Mouse (Mus musculus) hindlimb bud, embryonic 11.5 days (tissue): ENCODE data around the gene Osm.
A peak's percentile ranks its signal among the peaks of the same experiment; 100 is the strongest.

ENCODE experiments used
- DNase-seq: peaks from one replicate; pipeline ENCODE4 v3.0.0-alpha.2; 2012; ENCODE audit warnings: low read depth, low spot score; ENCODE audit errors: extremely low spot score

The Osm gene

DNA sequence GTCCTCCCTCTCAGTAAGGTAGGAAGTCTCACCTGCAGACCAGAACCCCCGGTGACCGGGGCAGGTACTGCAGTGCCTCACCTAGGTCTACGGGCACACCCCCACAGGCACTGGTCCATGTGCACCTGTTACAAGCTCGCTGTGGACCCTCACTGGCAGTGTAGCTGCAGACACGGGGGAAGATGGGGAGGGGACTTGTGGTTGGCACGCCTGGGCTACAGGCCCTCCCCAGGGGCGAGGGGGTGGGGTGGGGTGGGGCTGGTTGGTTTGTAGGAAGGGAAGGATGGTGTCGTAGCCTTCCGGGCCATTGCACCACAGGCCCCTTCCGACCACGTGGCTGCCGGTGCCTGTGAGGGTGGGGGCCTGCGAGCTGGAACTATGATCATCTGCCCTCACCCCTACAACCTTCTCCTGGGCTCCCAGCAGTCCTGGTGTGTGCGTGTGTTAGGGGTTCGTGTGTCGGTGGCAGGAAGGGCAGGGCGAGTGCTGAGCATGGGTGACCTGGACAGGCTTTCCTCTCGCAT, 1.2 kb downstream of the Osm start:
- no peak for DNase-seq

DNA sequence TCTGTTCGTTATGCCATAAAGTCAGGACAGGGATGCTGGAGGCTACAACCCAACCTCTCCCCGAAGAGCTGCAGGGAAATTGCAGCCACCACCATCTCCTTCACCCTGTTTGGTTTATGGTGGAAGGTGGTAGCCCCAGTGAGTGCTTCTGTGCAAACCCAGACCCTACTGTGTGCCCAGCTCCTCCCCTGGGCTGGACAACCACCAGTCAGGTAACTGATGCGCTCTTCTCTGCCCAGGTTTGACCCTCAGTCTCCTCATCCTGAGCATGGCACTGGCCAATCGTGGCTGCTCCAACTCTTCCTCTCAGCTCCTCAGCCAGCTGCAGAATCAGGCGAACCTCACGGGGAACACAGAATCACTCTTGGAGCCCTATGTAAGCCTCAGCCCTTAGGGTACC, 1.9 kb downstream of the Osm start:
- DNase-seq = no peak

DNA sequence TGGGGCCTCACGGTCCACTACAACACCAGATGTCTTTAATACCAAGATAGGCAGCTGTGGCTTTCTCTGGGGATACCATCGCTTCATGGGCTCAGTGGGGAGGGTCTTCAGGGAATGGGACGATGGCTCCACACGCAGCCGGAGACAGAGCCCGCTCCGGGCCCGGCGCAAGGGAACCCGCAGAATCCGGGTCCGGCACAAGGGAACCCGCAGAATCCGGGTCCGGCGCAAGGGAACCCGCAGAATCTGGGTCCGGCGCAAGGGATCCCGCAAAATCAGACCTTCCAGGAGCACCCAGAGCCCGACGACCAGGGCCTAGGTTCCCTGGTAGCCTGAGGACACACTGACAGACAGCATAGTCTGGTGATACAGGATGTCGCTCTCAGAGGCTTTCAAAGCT, 3.5 kb downstream of the Osm start:
- no peak for DNase-seq

DNA sequence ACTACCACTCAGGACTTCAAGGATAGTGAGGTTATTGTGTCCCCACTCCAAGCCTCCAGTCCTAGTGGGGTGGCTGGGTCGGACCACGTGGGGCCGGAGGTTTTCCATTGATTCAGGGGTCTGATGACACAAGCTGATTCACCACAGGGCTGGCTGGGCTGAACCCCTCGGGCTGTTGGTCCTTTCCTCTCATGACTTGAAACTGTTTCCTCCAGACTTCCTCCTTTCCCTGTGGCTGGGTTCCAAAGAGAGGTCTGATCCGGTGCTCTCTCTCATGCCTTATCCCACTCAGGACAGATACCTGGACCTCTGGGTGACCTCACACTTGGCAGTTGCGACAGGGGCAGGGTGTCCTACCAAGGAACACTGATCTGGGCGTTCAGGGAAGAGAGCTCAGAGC, 3.9 kb downstream of the Osm start:
- no peak for DNase-seq

DNA sequence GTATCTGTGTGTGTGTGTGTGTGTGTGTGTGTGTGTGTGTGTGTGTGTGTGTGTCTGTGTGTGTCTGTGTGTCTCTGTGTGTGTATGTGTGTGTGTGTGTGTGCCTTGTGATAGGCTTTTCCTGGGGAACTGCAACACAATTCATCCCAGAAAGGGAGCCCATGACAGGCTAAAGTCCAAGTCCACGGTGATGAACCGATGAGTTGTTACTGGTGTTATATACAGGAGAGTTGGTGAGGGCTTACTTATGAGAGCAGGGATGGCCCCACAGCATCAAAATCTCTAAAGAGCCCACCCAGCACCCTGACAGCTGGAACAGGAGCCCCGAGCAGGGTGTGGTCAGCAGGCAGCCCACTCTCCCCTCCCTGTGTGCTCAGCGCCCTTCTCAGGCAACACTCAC, 5.0 kb downstream of the Osm start:
- DNase-seq = no peak

DNA sequence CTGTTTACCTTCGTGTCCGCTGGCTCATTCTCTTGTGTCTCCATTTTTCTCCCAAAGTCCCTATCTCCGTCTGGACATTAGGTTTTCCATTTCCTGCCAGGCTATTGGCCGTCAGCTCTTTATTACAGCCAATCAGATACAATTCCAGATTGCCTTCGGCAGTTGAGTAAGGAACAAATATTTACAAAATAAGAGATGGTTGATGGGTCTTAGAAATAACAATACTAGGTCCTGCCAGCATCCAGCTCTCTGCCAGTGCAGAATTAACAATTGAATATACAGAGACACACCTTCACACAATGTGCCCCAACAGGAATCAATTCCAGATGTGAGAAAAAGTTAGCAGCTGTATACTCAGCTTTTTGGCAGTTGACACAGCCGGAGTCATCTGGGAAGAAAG, 9.9 kb downstream of the Osm start:
- no peak for DNase-seq

DNA sequence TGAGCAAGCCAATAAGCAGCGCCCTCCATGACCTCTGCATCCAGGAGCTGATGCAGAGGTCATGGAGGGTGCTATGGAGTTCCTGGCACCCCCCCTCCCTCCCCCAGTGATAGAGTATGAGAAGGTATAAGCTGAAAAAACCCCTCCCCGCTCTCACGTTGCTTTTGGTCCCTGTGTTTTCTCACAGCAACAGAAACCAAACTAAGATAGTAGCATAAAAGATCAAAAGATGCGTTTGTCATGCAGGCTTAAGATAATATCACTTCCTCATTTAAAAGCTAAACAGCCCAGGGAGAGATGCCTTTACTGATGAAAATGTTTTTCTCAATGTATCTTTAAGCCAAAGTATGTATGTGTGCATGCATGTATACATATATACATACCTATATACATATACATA, 10.4 kb downstream of the Osm start:
- DNase-seq = no peak

DNA sequence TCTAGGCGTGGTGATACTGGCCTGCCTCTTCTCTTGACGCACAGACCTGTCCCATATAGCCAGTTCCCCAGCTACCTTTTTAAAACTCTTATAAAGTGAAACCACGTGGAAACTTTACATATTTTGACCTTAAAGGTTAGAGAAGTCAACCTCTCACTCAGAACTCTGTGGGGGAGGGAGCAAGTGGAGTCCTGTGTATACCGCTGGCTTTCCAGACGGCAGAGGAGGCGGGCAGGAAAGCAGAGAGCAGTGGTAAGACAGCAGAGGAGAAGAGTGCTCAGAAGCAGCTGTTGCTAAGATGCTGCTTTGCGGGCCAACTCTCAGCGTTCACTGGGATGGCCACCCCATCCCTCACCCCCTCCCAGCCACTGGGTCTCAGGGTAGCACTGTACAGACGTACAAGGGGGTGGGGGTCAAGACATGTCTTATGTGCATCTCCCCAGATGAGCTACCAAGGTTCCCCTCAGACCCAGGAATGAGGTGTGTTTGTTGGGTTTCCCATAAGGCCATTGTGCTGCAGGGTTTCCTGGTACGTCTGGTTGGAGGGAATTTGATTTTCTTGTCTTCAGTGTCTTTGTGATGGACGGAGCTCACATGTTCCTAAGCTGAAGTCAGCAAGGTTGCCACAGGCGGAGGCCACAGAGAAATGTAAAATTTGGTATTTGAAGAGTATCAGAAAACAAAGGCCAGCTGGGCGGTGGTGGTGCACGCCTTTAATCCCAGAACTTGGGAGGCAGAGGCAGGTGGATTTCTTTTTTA, 11.2 kb downstream of the Osm start:
- DNase-seq = no peak

DNA sequence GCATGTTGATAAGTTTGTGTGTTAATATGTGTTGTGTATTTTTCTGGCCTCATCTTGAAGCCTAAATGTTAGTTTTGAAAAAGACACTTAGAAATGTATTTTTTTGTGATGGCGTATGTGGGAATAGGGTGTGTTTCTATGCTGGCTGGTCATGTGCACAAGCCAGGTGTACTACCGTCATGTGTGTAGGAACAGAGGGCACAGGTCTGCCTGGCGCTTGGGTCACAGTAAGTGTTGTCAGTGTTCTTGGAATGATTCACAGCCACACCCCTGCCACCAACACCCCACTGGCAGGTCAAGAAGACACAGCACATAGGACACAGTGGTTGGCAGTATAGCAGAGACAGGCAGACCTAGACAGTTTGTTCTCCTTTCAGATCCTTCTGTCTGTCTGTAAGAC, 12.9 kb downstream of the Osm start:
- no peak for DNase-seq

DNA sequence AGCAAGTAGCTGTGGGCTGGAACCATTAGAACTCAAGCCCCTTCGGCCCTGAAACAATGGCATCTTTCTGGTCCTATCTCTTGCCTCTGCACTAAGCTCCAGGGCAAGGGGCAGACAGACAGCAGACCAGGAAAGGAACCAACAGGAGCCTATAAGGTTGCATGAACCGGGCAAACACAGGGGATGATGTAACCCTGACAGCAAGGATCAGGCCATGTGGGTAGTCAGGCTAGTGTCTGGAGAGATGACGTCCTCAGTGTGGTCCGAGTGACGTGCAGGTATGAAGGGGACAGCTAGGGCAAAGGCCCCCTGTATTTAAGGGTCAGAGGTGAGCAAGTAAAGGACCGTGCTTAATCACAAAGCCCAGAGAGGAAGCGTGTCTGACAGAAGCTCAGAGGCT, 14.1 kb downstream of the Osm start:
- no peak for DNase-seq

DNA sequence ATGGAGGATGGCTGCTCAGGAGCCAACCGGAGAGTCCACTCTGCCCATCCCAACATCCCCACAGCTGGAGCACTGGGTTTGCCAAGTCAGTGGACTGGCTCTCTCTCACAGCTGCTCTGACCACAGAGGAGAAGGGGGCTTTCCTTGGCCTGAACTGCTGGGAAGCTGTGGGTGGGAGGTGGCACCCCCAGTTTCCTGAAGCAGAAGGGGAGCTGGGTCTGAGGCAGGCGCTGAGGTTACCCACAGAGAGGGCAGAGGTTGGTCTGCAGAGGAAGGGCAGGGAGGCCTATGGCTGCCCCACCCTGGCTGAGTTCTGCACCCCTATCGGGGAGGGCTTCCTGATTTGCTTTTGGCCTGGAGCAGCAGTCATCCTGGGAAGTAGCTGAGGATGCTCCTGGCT, 15.2 kb downstream of the Osm start:
- DNase-seq = no peak

DNA sequence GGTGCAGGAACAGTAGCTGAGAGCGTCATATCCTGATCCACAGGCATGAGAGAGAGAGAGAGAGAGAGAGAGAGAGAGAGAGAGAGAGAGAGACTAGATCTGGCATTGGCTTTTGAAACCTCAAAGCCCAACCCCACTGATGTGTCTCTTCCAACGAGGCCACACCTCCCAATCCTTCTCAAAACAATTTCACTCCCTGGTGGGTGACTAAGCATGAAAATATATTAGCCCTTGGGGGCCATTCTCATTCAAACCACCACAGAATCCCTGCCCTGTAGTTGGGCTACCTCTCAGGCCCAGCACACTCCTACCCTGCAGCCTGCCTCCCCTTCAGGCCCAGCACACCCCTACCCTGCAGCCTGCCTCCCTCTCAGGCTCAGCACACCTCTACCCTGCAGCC, 16.7 kb downstream of the Osm start:
- DNase-seq = no peak

DNA sequence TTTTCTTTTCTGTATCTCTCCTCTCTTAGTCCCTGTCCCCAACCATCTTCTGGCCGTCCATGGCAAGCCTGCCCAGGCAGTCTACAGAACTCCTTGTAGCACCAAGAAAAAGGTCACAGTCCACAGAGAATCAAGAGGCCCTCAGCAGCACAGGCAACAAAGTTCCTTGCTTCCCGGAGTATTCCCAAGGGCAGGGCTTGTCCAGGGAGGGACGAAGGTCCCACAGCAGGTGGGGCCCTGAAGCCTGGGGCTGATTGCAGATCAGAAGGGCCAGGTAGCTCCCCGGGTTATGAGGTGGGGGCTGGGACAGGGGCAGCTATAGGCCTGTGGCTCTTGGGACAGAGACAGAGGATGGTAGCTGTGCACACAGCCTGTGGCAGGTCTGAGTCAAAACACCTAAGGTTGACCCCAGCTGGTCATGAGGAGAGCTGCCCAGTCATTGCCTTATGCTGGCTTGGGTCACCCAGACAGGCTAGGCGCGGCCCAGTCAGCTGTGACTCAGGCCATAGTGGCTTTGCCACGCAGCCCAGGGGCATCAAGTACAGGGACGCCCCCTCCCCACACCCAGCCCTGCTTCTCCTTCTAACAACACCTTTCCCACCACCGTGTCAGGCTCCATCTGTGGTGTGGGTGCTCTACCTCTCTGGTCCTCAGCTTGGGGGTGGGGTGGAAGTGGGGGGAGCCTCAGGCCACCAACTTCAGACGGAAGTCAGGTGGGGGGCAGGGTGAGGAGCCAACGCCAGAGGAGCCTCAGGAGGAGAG, 20.8 kb downstream of the Osm start, which contains the start of gene Lif:
Gene Lif (plus strand): TSS at position 712 of the 762 bp plus-strand sequence.
- no peak for DNase-seq

DNA sequence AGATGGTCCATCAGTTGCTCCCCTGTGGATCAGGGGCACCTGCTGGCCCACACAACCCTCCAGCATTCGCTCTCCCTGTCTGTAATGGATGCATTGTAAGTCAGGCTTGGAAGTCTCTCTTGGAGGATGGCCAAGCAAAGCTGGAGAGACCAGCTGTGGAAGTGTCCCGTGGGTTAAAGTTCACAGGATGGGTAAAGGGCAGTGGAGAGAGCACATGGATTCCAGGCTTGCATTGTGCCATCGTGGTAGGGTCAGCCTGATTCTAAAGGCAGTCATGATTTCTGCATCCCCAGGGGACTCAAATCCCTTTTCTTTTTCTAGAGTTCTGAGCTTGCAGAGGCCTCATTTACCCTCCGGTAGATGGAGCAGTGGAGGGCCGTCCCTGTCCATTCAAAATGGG, 21.5 kb downstream of the Osm start:
- DNase-seq = no peak

DNA sequence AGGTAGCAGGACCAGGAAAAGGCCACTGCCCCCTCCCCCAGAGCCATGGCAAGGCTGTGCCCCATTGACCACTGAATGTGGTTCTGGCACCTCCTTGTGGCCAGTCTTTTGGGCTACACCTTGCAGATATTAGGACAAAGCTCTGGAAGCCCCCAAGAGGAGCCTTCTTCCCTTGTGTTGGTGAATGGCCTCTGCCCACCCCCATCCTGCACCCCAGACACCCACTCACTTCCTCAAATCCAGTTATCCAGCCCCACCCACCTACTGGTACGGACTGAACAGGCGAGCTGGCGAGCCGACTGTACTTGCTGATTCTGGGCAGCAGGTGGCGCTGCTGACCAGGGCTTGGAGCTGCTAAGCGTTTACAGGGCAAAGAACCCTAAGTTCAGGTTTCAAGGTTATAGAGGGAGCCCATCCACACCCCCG, 22.4 kb downstream of the Osm start:
- DNase-seq = peak; percentile 58

DNA sequence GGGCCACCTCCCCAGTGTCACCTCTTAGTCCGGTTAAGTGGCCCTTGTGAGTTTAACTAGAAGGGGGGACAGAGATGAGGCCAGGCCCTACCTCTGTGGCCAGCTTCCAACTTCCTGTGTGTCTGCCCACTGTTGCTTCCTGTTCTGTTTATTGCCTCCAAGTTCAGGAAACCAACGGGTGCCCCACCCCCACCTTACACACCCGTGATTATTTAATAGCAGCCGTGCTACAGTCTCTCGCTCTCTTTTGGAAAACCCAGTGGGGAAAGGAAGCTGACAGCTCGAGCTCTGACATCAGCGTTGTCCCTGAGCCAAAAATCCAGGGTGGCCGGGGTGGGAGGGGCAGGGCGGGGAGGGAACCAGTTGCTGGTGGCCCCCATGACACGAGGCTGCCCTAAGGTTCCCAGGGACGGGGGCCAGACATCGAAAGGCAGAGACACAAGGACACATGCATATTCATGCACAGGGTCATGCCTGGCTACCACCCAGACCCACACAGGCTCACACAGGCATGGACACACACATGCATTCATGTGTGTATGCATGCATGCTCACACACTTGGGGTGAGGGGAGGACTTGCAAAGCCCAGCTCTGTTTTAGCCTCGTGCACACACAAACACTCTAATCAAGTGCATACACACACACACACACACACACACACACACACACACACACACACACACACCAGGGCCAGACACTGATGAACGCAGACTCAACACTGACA, 24.4 kb downstream of the Osm start:
- DNase-seq = no peak

DNA sequence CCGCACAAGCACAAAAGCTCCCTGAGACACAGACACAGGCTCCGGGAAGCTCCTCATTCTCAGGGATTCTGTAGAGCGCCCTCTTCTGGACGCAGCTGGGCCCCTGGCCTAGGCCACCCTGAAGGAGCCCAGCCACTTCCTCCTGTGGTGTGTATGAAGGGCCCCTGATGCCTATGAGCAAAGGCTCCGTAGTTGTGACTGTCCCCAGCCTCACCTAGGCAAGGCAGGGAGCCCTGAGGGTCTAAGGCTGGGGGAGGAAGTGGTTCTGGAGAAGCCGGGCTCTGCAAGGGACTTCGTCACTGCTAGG, 24.9 kb downstream of the Osm start:
- DNase-seq = no peak

DNA sequence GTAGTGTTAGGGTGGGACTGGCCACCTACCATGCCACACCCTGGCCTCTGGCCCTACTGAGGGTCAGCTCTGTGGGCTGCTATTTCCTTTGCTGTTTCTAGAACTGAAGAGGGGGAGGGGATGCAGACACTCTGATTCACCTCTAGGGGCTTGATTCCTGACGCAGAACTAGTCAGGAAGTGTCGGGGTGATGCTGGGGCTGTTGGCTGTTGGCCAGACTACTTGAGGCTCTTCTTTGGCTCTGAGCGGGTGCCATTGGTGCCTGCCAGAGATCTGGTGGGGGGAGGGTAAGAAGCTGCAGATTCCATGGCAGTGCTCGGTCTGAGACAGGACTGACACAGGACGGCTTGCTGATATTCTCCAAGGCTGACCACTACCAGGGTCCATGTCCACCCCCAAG, 25.7 kb downstream of the Osm start:
- no peak for DNase-seq

DNA sequence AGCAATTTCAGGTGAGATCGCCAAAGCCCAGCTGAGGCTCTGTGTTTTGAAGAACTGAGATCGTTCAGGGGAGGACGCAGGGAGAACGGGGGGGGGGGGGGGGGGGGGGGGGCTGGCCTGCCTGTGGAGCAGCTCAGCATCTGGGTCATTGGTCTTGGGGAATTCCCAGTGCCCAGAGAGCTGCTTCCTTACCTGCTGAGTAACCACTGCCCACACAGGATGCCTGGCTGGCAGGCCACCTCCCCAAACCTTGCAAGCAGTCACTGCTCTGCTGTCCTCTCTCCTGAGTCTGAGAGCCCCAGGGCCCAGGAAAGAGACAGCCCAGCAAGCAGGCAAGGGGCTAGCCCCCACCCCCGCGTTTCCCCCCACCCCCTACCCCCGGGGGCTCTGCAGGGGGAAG, 26.6 kb downstream of the Osm start:
- DNase-seq = no peak

DNA sequence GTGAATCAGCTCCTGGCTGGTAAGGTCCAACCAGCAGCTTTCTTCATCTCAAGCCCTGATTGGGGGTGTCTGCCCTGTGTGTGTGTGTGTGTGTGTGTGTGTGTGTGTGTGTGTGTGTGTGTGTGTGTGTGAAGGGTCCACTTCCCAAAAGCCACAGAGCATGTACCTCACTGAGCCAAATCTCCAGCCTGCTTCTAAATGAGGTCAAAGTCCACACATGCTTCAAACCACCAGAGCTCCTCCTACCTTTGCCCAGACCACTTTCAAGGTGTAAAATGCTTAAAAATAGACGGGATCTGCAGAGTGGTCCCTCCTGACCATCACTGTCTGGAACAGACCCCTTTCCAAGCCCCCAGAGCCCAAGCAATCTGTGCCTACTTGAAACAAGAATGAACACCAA, 27.1 kb downstream of the Osm start:
- no peak for DNase-seq

DNA sequence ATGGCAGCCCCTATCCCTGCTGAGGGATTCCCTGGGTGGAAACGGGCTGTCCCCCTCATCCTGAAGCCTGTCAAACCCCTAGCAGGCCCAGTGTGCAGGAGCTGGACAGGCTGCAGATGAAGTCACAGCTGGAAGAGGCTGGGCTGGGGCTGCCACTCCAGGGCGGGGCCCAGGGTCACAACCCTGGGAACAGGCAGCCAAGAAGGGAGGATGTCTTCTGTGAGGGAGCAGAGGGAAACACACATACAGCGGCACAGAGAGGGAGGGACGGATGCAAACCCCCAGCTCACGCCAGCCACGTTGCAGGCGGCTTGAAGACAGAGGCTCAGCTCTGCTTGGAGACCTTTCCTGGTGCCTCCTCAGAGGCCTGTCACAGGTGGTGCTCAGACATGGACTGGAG, 27.8 kb downstream of the Osm start:
- DNase-seq = no peak
